Mouse (Mus musculus): Measurements from ENCODE around the gene Rab3a. TPM values are rescaled to one million over a fixed set of nuclear protein-coding genes. Genes with fewer than 3 reads are reported as not detected.

The Rab3a gene
- polyA plus RNA-seq, 1 experiment from 2014 or later = 22.0 TPM

- H3K4me1 ChIP-seq (ENCODE audit: insufficient read depth, low read length) = peaks cover 24% of the 10 kb centered on the region
- H3K4me2 ChIP-seq (replicated peaks; ENCODE audit: low read depth, low read length) = no peak overlapping the region
- H3K4me3 ChIP-seq (ENCODE audit: low read length) = no peak overlapping the region
- no peak overlapping the region for H3K9ac ChIP-seq (replicated peaks; ENCODE audit: low read length)
- no peaks in the 10 kb centered on the region for H3K9me3 ChIP-seq (ENCODE audit: low read length)
- no peaks in the 10 kb centered on the region for H3K36me3 ChIP-seq (ENCODE audit: insufficient read depth, low read length)
- no peak for ATAC-seq (ENCODE audit: low FRiP score, low TSS enrichment)
- H3K27ac ChIP-seq (ENCODE audit: low read length) = no peak overlapping the region
- peaks cover 53% of the 10 kb centered on the region for H3K27me3 ChIP-seq (ENCODE audit: insufficient read depth, low read length)
- WGBS = 65% methylated on average over 1 of the region's 1 CpGs
These were observed 47.4 kb downstream of the Rab3a start for GRCm38 (mm10) chr8:70801830-70802229.

- Histone ChIP-seq H3K9ac (replicated peaks; ENCODE audit: low read length) (no peak overlapping the region), H3K36me3 (ENCODE audit: insufficient read depth, low read length) (no peaks in the 10 kb centered on the region), H3K4me3 (ENCODE audit: low read length) (no peak overlapping the region), H3K4me2 (replicated peaks; ENCODE audit: low read depth, low read length) (no peak overlapping the region), H3K27me3 (ENCODE audit: insufficient read depth, low read length) (peaks cover 51% of the 10 kb centered on the region), H3K4me1 (ENCODE audit: insufficient read depth, low read length) (peaks cover 19% of the 10 kb centered on the region), H3K27ac (ENCODE audit: low read length) (no peak overlapping the region), H3K9me3 (ENCODE audit: low read length) (no peaks in the 10 kb centered on the region)
- 63% methylated on average over 11 of the region's 11 CpGs for WGBS
- ATAC-seq (ENCODE audit: low FRiP score, low TSS enrichment) = no peak
These were observed 48.5 kb downstream of the Rab3a start for GRCm38 (mm10) chr8:70802786-70803510.

GRCm38 (mm10) chr8:70803761-70804480 is 49.4 kb downstream of the Rab3a start:
- 1% methylated on average over 46 of the region's 47 CpGs for WGBS
- peaks cover 13% of the 10 kb centered on the region for H3K4me1 ChIP-seq (ENCODE audit: insufficient read depth, low read length)
- H3K27ac ChIP-seq (ENCODE audit: low read length) = no peak overlapping the region
- peaks cover 41% of the 10 kb centered on the region for H3K27me3 ChIP-seq (ENCODE audit: insufficient read depth, low read length)
- ATAC-seq (ENCODE audit: low FRiP score, low TSS enrichment) = no peak
- peak overlapping the region; percentile 93 for H3K4me2 ChIP-seq (replicated peaks; ENCODE audit: low read depth, low read length)
- no peaks in the 10 kb centered on the region for H3K9me3 ChIP-seq (ENCODE audit: low read length)
- H3K4me3 ChIP-seq (ENCODE audit: low read length) = peak overlapping the region; percentile 63
- H3K9ac ChIP-seq (replicated peaks; ENCODE audit: low read length) = peak overlapping the region; percentile 59
- H3K36me3 ChIP-seq (ENCODE audit: insufficient read depth, low read length) = no peaks in the 10 kb centered on the region

- peaks cover 34% of the 10 kb centered on the region for H3K27me3 ChIP-seq (ENCODE audit: insufficient read depth, low read length)
- WGBS = under 1% methylated on average over 45 of the region's 45 CpGs
- H3K9me3 ChIP-seq (ENCODE audit: low read length) = no peaks in the 10 kb centered on the region
- peak within 1 kb of the TSS; percentile 63 for H3K4me3 ChIP-seq (ENCODE audit: low read length)
- no peaks in the 10 kb centered on the region for H3K36me3 ChIP-seq (ENCODE audit: insufficient read depth, low read length)
- no peak within 1 kb of the TSS for H3K27ac ChIP-seq (ENCODE audit: low read length)
- peak within 1 kb of the TSS; percentile 93 for H3K4me2 ChIP-seq (replicated peaks; ENCODE audit: low read depth, low read length)
- peak within 1 kb of the TSS; percentile 59 for H3K9ac ChIP-seq (replicated peaks; ENCODE audit: low read length)
- peaks cover 13% of the 10 kb centered on the region for H3K4me1 ChIP-seq (ENCODE audit: insufficient read depth, low read length)
- ATAC-seq (ENCODE audit: low FRiP score, low TSS enrichment) = peak; percentile 91
These were observed 50.2 kb downstream of the Rab3a start, which contains the start of gene Mast3 for GRCm38 (mm10) chr8:70804481-70805206. Mast3 (minus strand) TSS chr8:70805054.

GRCm38 (mm10) chr8:70806541-70806940 is 52.1 kb downstream of the Rab3a start:
- 49% methylated on average over 4 of the region's 4 CpGs for WGBS
- Histone ChIP-seq H3K4me2 (replicated peaks; ENCODE audit: low read depth, low read length) (no peak overlapping the region), H3K27me3 (ENCODE audit: insufficient read depth, low read length) (peaks cover 22% of the 10 kb centered on the region), H3K27ac (ENCODE audit: low read length) (no peak overlapping the region), H3K9ac (replicated peaks; ENCODE audit: low read length) (no peak overlapping the region), H3K4me1 (ENCODE audit: insufficient read depth, low read length) (peaks cover 18% of the 10 kb centered on the region), H3K36me3 (ENCODE audit: insufficient read depth, low read length) (no peaks in the 10 kb centered on the region), H3K4me3 (ENCODE audit: low read length) (no peak overlapping the region), H3K9me3 (ENCODE audit: low read length) (no peaks in the 10 kb centered on the region)
- ATAC-seq (ENCODE audit: low FRiP score, low TSS enrichment) = no peak

- Histone ChIP-seq H3K27ac (ENCODE audit: low read length) (no peak overlapping the region), H3K4me1 (ENCODE audit: insufficient read depth, low read length) (peaks cover 18% of the 10 kb centered on the region), H3K4me2 (replicated peaks; ENCODE audit: low read depth, low read length) (no peak overlapping the region), H3K9ac (replicated peaks; ENCODE audit: low read length) (no peak overlapping the region), H3K27me3 (ENCODE audit: insufficient read depth, low read length) (peaks cover 22% of the 10 kb centered on the region), H3K9me3 (ENCODE audit: low read length) (no peaks in the 10 kb centered on the region), H3K36me3 (ENCODE audit: insufficient read depth, low read length) (no peaks in the 10 kb centered on the region), H3K4me3 (ENCODE audit: low read length) (no peak overlapping the region)
- WGBS = 25% methylated on average over 1 of the region's 1 CpGs
- ATAC-seq (ENCODE audit: low FRiP score, low TSS enrichment) = no peak
These were observed 52.8 kb downstream of the Rab3a start for GRCm38 (mm10) chr8:70807304-70807703.

GRCm38 (mm10) chr8:70808239-70808638 is 53.8 kb downstream of the Rab3a start, which contains the start of gene Il12rb1:
Il12rb1 (plus strand) TSS chr8:70808449.
- H3K4me3 ChIP-seq (ENCODE audit: low read length) = no peak within 1 kb of the TSS
- H3K36me3 ChIP-seq (ENCODE audit: insufficient read depth, low read length) = no peaks in the 10 kb centered on the region
- H3K9ac ChIP-seq (replicated peaks; ENCODE audit: low read length) = no peak within 1 kb of the TSS
- no peak for ATAC-seq (ENCODE audit: low FRiP score, low TSS enrichment)
- H3K27me3 ChIP-seq (ENCODE audit: insufficient read depth, low read length) = peaks cover 18% of the 10 kb centered on the region
- H3K9me3 ChIP-seq (ENCODE audit: low read length) = no peaks in the 10 kb centered on the region
- 72% methylated on average over 5 of the region's 5 CpGs for WGBS
- H3K27ac ChIP-seq (ENCODE audit: low read length) = no peak within 1 kb of the TSS
- H3K4me2 ChIP-seq (replicated peaks; ENCODE audit: low read depth, low read length) = no peak within 1 kb of the TSS
- peaks cover 18% of the 10 kb centered on the region for H3K4me1 ChIP-seq (ENCODE audit: insufficient read depth, low read length)

Small RNA genes within 50 kb of the gene (microRNA-seq; reads per million reads assigned to microRNA genes)
- gene Mir7240 = not detected

Other genes starting within 250 kb of the Rab3a start
- gene Rex1bd, start 247.9 kb upstream of the Rab3a start, polyA plus RNA-seq (2015; fragmentation: Nextera tagmentation; extraction: Ambion mirVana) = 133 and 135 TPM in 2 replicates
- gene Uba52, start 243.9 kb upstream of the Rab3a start, polyA plus RNA-seq (2015; fragmentation: Nextera tagmentation; extraction: Ambion mirVana) = 869 and 882 TPM in 2 replicates
- 353 and 359 TPM in 2 replicates for gene Fkbp8, start 227.0 kb upstream of the Rab3a start, polyA plus RNA-seq (2015; fragmentation: Nextera tagmentation; extraction: Ambion mirVana)
- 65.4 and 69.9 TPM in 2 replicates for gene Kxd1, start 226.7 kb upstream of the Rab3a start, polyA plus RNA-seq (2015; fragmentation: Nextera tagmentation; extraction: Ambion mirVana)
- 24.1 and 25.1 TPM in 2 replicates for gene Ell, start 215.2 kb upstream of the Rab3a start, polyA plus RNA-seq (2015; fragmentation: Nextera tagmentation; extraction: Ambion mirVana)
- 215 and 217 TPM in 2 replicates for gene Isyna1, start 160.3 kb upstream of the Rab3a start, polyA plus RNA-seq (2015; fragmentation: Nextera tagmentation; extraction: Ambion mirVana)
- 133 and 149 TPM in 2 replicates for gene Ssbp4, start 145.8 kb upstream of the Rab3a start, polyA plus RNA-seq (2015; fragmentation: Nextera tagmentation; extraction: Ambion mirVana)
- 1.8 and 1.9 TPM in 2 replicates for gene Lrrc25, start 138.5 kb upstream of the Rab3a start, polyA plus RNA-seq (2015; fragmentation: Nextera tagmentation; extraction: Ambion mirVana)
- gene Gdf15, start 122.2 kb upstream of the Rab3a start, polyA plus RNA-seq (2015; fragmentation: Nextera tagmentation; extraction: Ambion mirVana) = 1.0 and 1.2 TPM in 2 replicates
- gene Pgpep1, start 94.3 kb upstream of the Rab3a start, polyA plus RNA-seq (2015; fragmentation: Nextera tagmentation; extraction: Ambion mirVana) = 88.5 TPM in 2 replicates
- 272 and 281 TPM in 2 replicates for gene Lsm4, start 81.4 kb upstream of the Rab3a start, polyA plus RNA-seq (2015; fragmentation: Nextera tagmentation; extraction: Ambion mirVana)
- gene Jund, start 55.7 kb upstream of the Rab3a start, polyA plus RNA-seq (2015; fragmentation: Nextera tagmentation; extraction: Ambion mirVana) = 42.1 and 47.4 TPM in 2 replicates
- 0.04 and 0.06 TPM in 2 replicates for gene Iqcn, start 51.2 kb upstream of the Rab3a start, polyA plus RNA-seq (2015; fragmentation: Nextera tagmentation; extraction: Ambion mirVana)
- 0.52 and 0.76 TPM in 2 replicates for gene Gm3336, start 36.1 kb upstream of the Rab3a start, polyA plus RNA-seq (2015; fragmentation: Nextera tagmentation; extraction: Ambion mirVana)
- 8.8 and 11.6 TPM in 2 replicates for gene Pde4c, start 31.0 kb upstream of the Rab3a start, polyA plus RNA-seq (2015; fragmentation: Nextera tagmentation; extraction: Ambion mirVana)
- gene Mpv17l2, start 6.3 kb downstream of the Rab3a start, polyA plus RNA-seq (2015; fragmentation: Nextera tagmentation; extraction: Ambion mirVana) = 57.0 and 60.4 TPM in 2 replicates
- 72.8 and 77.3 TPM in 2 replicates for gene Pik3r2, start 22.0 kb downstream of the Rab3a start, polyA plus RNA-seq (2015; fragmentation: Nextera tagmentation; extraction: Ambion mirVana)
- gene Mast3, start 50.4 kb downstream of the Rab3a start, polyA plus RNA-seq (2015; fragmentation: Nextera tagmentation; extraction: Ambion mirVana) = 16.2 and 16.3 TPM in 2 replicates
- 0.05 and 0.12 TPM in 2 replicates for gene Il12rb1, start 53.8 kb downstream of the Rab3a start, polyA plus RNA-seq (2015; fragmentation: Nextera tagmentation; extraction: Ambion mirVana)
- gene Arrdc2, start 85.0 kb downstream of the Rab3a start, polyA plus RNA-seq (2015; fragmentation: Nextera tagmentation; extraction: Ambion mirVana) = 6.7 and 7.0 TPM in 2 replicates
- 2.9 and 4.9 TPM in 2 replicates for gene Kcnn1, start 108.6 kb downstream of the Rab3a start, polyA plus RNA-seq (2015; fragmentation: Nextera tagmentation; extraction: Ambion mirVana)
- gene Ccdc124, start 119.3 kb downstream of the Rab3a start, polyA plus RNA-seq (2015; fragmentation: Nextera tagmentation; extraction: Ambion mirVana) = 114 and 119 TPM in 2 replicates
- 0.22 and 0.28 TPM in 2 replicates for gene Slc5a5, start 138.1 kb downstream of the Rab3a start, polyA plus RNA-seq (2015; fragmentation: Nextera tagmentation; extraction: Ambion mirVana)
- 4,081 and 4,203 TPM in 2 replicates for gene Rpl18a, start 142.7 kb downstream of the Rab3a start, polyA plus RNA-seq (2015; fragmentation: Nextera tagmentation; extraction: Ambion mirVana)
- gene Map1s, start 151.3 kb downstream of the Rab3a start, polyA plus RNA-seq (2015; fragmentation: Nextera tagmentation; extraction: Ambion mirVana) = 56.9 and 63.1 TPM in 2 replicates

All from kidney, embryonic 16.5 days (tissue).